Mouse (Mus musculus): Measurements from ENCODE around the gene Neurl1a.

DNA sequence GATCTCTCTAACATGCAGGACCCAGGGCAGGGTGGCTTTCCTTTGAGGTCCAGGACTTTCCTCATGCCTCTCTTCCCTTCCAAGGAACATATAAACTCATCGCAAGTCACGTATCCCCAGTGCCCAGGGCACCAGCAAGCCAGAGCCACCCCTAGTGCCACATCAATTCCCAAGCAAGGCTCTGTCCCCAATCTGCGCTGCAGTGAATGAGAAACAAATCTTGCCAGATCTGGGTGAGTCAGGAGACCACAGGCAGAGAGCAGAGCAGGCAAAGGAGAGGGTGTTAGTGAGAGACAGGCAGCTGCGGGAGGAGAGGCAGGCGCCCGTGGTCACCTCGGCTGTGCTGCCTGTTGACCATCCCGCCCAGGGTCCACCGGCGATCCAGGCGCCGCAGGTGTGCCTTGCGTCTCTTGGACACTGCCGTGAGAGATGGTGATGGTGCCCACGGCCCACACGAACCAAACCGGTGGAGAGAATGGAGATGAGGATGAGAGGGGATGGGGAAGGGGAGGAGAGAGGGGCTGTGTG, 104.1 kb downstream of the Neurl1a start:
- TF ChIP-seq CTCF (IDR thresholded peaks at IDR 0.05; ENCODE audit: low read depth) (no peak), EP300 (IDR thresholded peaks at IDR 0.05; ENCODE audit: low read depth) (no peak)
